Mouse (Mus musculus) bone marrow macrophage, adult 2 months (primary cell): ENCODE data around the gene Lingo4.

Experiments used
- CTCF ChIP-seq: IDR thresholded peaks from 2 replicates; pipeline ENCODE4 v1.5.1; 2012; ENCODE audit warnings: low read depth, mild to moderate bottlenecking, low read length, moderate library complexity
- POLR2A ChIP-seq: IDR thresholded peaks from 2 replicates; pipeline ENCODE4 v1.6.1; 2012; ENCODE audit warnings: mild to moderate bottlenecking, low read depth, low read length, borderline replicate concordance

- TF ChIP-seq CTCF: no peak
- TF ChIP-seq POLR2A: no peak
These were observed 26.7 kb upstream of the Lingo4 start for GRCm38 (mm10) chr3:94371637-94372036.
